ENCODE assay signal across 16 mouse cellular contexts in the genomic region with DNA sequence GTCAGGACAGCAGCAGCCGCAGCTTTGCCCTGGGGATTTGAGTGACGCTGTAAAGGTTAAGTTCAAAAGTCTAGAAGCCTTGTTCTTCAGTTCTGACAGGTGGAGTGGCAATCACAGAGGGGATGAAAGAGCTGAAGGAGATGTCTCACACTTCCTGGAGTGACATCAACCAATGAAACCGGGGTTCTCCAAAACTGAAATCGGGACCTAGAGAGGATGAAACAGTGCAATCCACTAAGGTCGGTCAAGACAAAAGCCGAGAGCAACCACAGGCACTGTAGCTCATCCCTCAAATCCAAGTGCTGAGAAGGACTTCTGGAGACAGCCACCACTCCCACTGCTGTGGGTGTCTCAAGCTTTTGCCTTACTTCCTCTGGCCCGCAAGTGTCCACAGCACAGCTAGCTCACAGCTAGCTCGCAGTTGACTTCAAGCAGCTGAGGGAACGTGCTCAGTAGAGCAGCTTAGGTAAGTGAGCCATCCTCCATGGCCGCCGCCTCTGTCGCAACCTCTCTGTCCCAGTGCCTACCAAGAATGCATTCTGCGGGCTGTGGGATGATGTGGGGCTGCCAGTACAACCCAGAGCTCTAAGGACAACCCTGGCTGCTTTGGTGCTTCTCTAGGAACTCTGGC. TPM values are rescaled to one million over a fixed set of nuclear protein-coding genes. Genes with fewer than 3 reads are reported as not detected.
A peak's percentile ranks its signal among the peaks of the same experiment; 100 is the strongest.
DNase-seq lines count a peak whose midpoint lies in the region; ATAC-seq and TF ChIP-seq lines count a peak whose summit lies in the region.
"Had no signal": no experiment of that assay in that cellular context is flagged by ENCODE, and none has a peak within 500 bp of the region (broad histone marks: within the 10 kb centered on the region; RNA-seq: fewer than 3 reads in every experiment).

A gene (plus strand): TSS at position 253 of the 631 bp plus-strand sequence.

- no peaks in the 10 kb centered on the region for H3K9me3 ChIP-seq in forebrain, embryonic 12.5 days
- H3K9me3 ChIP-seq: embryonic facial prominence, embryonic 10.5 days; forebrain, embryonic 13.5 days; heart, embryonic 13.5 days; hindbrain, embryonic 12.5 days; lung, embryonic 15.5 days had no signal

- TF ChIP-seq POLR2A in lung, adult 2 months (IDR thresholded peaks at IDR 0.05; ENCODE audit: borderline replicate concordance, extremely low read depth, low read depth, low read length): no peak

- no peak for DNase-seq in lung, adult 2 months
- no peak for DNase-seq in lung, postnatal 10 days
- peak; percentile 72 for DNase-seq in T-cell, adult 2 months (ENCODE audit: low spot score)
- peak; percentile 9 to 25 for DNase-seq in lung, postnatal 4 days
- DNase-seq in thymus, postnatal 25 days: peak; percentile 35
- no peak for DNase-seq in frontal cortex, adult 2 months (ENCODE audit: extremely low spot score in 1 of 2, low spot score in 1 of 2)
- DNase-seq: cerebellum, postnatal 10 days; kidney, adult 18-20 months; left cerebral cortex, postnatal 4 days had no signal

- H3K36me3 ChIP-seq in forebrain, embryonic 12.5 days (replicated peaks): no peaks in the 10 kb centered on the region
- H3K36me3 ChIP-seq: embryonic facial prominence, embryonic 10.5 days; heart, embryonic 13.5 days; hindbrain, embryonic 12.5 days; lung, embryonic 15.5 days had no signal

- H3K4me2 ChIP-seq in forebrain, embryonic 12.5 days: no peak within 1 kb of the TSS
- H3K4me2 ChIP-seq: forebrain, embryonic 13.5 days; heart, embryonic 13.5 days; hindbrain, embryonic 12.5 days; lung, embryonic 15.5 days had no signal

- ATAC-seq in forebrain, embryonic 12.5 days (ENCODE audit: low FRiP score): no peak
- ATAC-seq: forebrain, embryonic 13.5 days had no signal

- no peaks in the 10 kb centered on the region for H3K27me3 ChIP-seq in forebrain, embryonic 12.5 days
- H3K27me3 ChIP-seq: forebrain, embryonic 13.5 days; heart, embryonic 13.5 days; hindbrain, embryonic 12.5 days; lung, embryonic 15.5 days had no signal

- H3K4me3 ChIP-seq in lung, adult 2 months (replicated peaks; ENCODE audit: extremely low read depth, low read depth, low read length): peak within 1 kb of the TSS; percentile 1
- no peak within 1 kb of the TSS for H3K4me3 ChIP-seq in forebrain, embryonic 12.5 days (replicated peaks)
- H3K4me3 ChIP-seq: embryonic facial prominence, embryonic 10.5 days; forebrain, embryonic 13.5 days; heart, embryonic 13.5 days; hindbrain, embryonic 12.5 days; lung, embryonic 15.5 days had no signal

- H3K27ac ChIP-seq in forebrain, embryonic 12.5 days: no peak within 1 kb of the TSS
- H3K27ac ChIP-seq: embryonic facial prominence, embryonic 10.5 days; forebrain, embryonic 13.5 days; heart, embryonic 13.5 days; hindbrain, embryonic 12.5 days; lung, embryonic 15.5 days had no signal

- no peak for TF ChIP-seq CTCF in lung, adult 2 months (IDR thresholded peaks at IDR 0.05; ENCODE audit: insufficient read depth, low read length)

- no peak within 1 kb of the TSS for H3K9ac ChIP-seq in forebrain, embryonic 12.5 days
- H3K9ac ChIP-seq: forebrain, embryonic 13.5 days; heart, embryonic 13.5 days; hindbrain, embryonic 12.5 days; lung, embryonic 15.5 days had no signal

- 0 out of 2 replicates have a peak, but pooled peaks cover 2% of the 10 kb centered on the region for H3K4me1 ChIP-seq in lung, adult 2 months (ENCODE audit: control insufficient read depth, insufficient read depth, low read length)
- no peaks in the 10 kb centered on the region for H3K4me1 ChIP-seq in forebrain, embryonic 12.5 days
- H3K4me1 ChIP-seq: embryonic facial prominence, embryonic 10.5 days; forebrain, embryonic 13.5 days; heart, embryonic 13.5 days; hindbrain, embryonic 12.5 days; lung, embryonic 15.5 days had no signal

- WGBS in lung, adult 2 months: 78% methylated on average over 13 of the region's 13 CpGs
- 84% methylated on average over 13 of the region's 13 CpGs for WGBS in forebrain, embryonic 12.5 days

RNA-seq across cellular contexts. Expression of the gene that starts here (rescaled TPM):
- 1.2 and 4.2 TPM in 2 replicates for polyA plus RNA-seq in lung, adult 2 months (2012; rRNA removed)
- not detected in 2 replicates for polyA plus RNA-seq in forebrain, embryonic 12.5 days (2016; fragmentation: Nextera tagmentation; extraction: Ambion mirVana)
- polyA plus RNA-seq in frontal cortex, adult 2 months (2012; rRNA removed): 0.08 TPM in 2 replicates
- polyA plus RNA-seq: C2C12; embryonic facial prominence, embryonic 10.5 days; forebrain, embryonic 13.5 days; hindbrain, embryonic 12.5 days had no signal

Comparison
In these comparisons a context has a peak if more than half of its experiments do, and no peak if none do; other contexts are left out.
1. DNase-seq: peak in T-cell, adult 2 months (single experiment), lung, postnatal 4 days (2 of 2) and thymus, postnatal 25 days (single experiment); none in lung, adult 2 months (single experiment), lung, postnatal 10 days (single experiment) and frontal cortex, adult 2 months (0 of 2).